Mouse (Mus musculus) hindbrain, embryonic 13.5 days (tissue): ENCODE results near the gene Sema4c. TPM values are rescaled to one million over a fixed set of nuclear protein-coding genes. Genes with fewer than 3 reads are reported as not detected.
A peak's percentile ranks its signal among the peaks of the same experiment; 100 is the strongest.

ENCODE experiments used
- ATAC-seq: fragments of 200-750 bp; cut with Nextera tagmentation; 2 replicates; pipeline ENCODE4 v1.8.0; 2017; ENCODE audit warnings: moderate TSS enrichment; ENCODE audit not compliant: low FRiP score
- H3K27ac ChIP-seq: fragments of 300-500 bp; sonication (generic); 2 replicates; pipeline ENCODE4 v1.5.1; 2015; ENCODE audit warnings: inconsistent platforms, mild to moderate bottlenecking, moderate library complexity
- H3K27me3 ChIP-seq: fragments of 300-500 bp; sonication (generic); 2 replicates; pipeline ENCODE4 v1.6.1; 2015; ENCODE audit warnings: mild to moderate bottlenecking, inconsistent platforms
- H3K36me3 ChIP-seq: fragments of 300-500 bp; sonication (generic); 2 replicates; pipeline ENCODE4 v1.6.1; 2015; ENCODE audit warnings: mild to moderate bottlenecking, inconsistent platforms
- H3K4me1 ChIP-seq: fragments of 300-500 bp; sonication (generic); replicated peaks from 2 replicates; pipeline ENCODE4 v1.6.1; 2015; ENCODE audit warnings: inconsistent platforms
- H3K4me2 ChIP-seq: fragments of 300-500 bp; sonication (generic); 2 replicates; pipeline ENCODE4 v1.6.1; 2015; ENCODE audit warnings: inconsistent platforms, mild to moderate bottlenecking, moderate library complexity
- H3K4me3 ChIP-seq: fragments of 300-500 bp; sonication (generic); 2 replicates; pipeline ENCODE4 v1.5.1; 2015; ENCODE audit warnings: mild to moderate bottlenecking, inconsistent platforms
- H3K9ac ChIP-seq: fragments of 300-500 bp; sonication (generic); 2 replicates; pipeline ENCODE4 v1.6.1; 2015; ENCODE audit warnings: mild to moderate bottlenecking, inconsistent platforms
- H3K9me3 ChIP-seq: fragments of 300-500 bp; sonication (generic); 2 replicates; pipeline ENCODE4 v1.6.1; 2016; ENCODE audit warnings: inconsistent platforms
- WGBS: fragments of 180-500 bp; shearing (Covaris S2); methylation state at CpG from one replicate; pipeline ENCODE4 v1.1.7; 2015; 5-methylcytosine and 5-hydroxymethylcytosine counted together
- polyA plus RNA-seq: library from polyadenylated mRNA; unstranded; fragments of >200 nt; fragmentation: Nextera tagmentation; extraction: Ambion mirVana; gene quantifications from 2 replicates; pipeline ENCODE4 v1.2.1, GENCODE M21; 2015

The Sema4c gene
- polyA plus RNA-seq, 1 experiment from 2014 or later, result 28.3 TPM

DNA sequence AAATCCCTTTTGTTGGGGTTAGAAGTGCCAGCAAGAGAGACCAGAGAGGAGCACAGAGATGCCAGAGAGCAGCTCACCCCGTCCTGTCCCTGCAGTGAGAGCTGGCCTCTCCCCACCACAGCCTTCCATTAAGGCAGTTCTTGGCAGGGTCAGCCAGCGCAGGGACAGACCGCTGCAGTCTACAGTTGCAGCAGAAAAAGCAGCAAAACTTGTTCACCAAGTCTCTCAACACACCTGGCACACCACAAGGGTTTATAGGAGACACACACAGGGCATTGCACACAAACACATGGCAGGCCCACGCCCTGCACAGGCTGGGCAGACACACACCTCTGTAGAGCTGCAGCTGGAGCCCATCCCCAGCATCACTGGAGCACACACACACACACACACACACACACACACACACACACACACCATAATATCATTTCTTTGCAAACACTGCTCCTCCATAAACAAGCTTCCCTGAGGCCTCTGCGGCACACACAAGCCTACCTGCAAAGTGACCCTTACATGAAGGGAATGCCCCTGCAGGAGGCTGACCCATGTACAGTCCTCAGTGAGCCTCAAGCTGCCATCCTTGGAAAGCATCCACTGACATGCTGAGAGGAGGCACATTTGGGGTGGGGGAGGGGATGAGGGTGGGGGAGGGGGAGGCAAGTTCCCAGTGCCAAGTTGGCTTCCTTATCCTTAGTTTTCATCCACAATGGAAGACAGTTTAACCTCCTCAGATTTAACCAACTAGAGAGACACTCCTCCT lies 16.2 kb upstream of the Sema4c start:
- Histone ChIP-seq H3K27me3 (peaks cover 34% of the 10 kb centered on the region), H3K36me3 (no peaks in the 10 kb centered on the region), H3K4me3 (no peak overlapping the region), H3K4me2 (no peak overlapping the region), H3K27ac (peak overlapping the region; percentile 12; the same call in 1 of the 2 replicates), H3K9me3 (no peaks in the 10 kb centered on the region), H3K4me1 (peaks cover 15% of the 10 kb centered on the region), H3K9ac (no peak overlapping the region; the same call in 1 of the 2 replicates)
- ATAC-seq, result no peak
- 75% methylated on average over 5 of the region's 5 CpGs for WGBS

DNA sequence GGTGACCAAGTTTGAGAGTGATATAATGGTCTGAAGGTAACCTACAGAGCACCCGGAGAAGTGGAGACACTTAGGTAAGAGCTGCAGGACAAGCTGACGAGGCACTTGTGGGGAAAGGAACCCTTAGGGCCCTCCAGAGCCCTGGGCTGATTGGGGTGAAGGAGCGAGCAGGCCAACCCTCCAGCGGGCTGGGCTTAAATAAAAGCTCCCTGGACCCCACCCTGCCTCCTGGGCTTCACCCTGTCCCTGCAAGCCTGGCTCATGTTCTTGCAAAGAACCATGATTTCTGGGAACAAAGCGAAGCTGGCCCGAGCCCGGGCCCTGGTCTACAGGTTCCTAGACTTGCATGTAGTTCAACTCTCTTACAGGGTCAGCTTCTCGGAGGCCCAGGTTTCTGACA lies 15.4 kb upstream of the Sema4c start:
- Histone ChIP-seq H3K9me3 (no peaks in the 10 kb centered on the region), H3K4me2 (no peak overlapping the region), H3K36me3 (no peaks in the 10 kb centered on the region), H3K4me1 (peaks cover 15% of the 10 kb centered on the region), H3K9ac (no peak overlapping the region), H3K4me3 (no peak overlapping the region), H3K27ac (no peak overlapping the region), H3K27me3 (peaks cover 34% of the 10 kb centered on the region)
- whole genome bisulfite sequencing, result 87% methylated on average over 8 of the region's 8 CpGs
- no peak for ATAC-seq

DNA sequence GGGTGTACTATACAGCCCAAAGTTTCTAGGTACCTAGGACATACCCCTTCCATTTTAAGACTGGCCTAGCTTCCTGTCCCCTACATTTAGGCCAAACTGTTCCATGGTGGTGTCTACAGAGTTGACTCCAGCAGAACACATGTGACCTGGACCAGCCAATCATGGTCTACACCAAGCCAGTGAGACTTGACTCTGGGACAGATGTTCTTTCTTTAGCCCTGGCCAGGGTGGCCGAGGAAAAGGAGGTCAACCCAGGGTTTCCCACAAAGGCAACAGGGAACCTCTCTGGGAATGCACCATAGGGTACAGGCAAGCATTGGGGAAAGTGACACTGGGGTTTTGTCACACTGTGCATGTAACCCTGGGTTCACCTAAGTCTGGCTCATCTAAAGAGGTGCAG lies 14.6 kb upstream of the Sema4c start:
- Histone ChIP-seq H3K27ac (no peak overlapping the region), H3K4me2 (no peak overlapping the region), H3K4me1 (peaks cover 15% of the 10 kb centered on the region), H3K36me3 (no peaks in the 10 kb centered on the region), H3K9me3 (no peaks in the 10 kb centered on the region), H3K27me3 (peaks cover 26% of the 10 kb centered on the region), H3K4me3 (no peak overlapping the region), H3K9ac (no peak overlapping the region)
- 73% methylated on average over 1 of the region's 1 CpGs for WGBS
- no peak for ATAC-seq

DNA sequence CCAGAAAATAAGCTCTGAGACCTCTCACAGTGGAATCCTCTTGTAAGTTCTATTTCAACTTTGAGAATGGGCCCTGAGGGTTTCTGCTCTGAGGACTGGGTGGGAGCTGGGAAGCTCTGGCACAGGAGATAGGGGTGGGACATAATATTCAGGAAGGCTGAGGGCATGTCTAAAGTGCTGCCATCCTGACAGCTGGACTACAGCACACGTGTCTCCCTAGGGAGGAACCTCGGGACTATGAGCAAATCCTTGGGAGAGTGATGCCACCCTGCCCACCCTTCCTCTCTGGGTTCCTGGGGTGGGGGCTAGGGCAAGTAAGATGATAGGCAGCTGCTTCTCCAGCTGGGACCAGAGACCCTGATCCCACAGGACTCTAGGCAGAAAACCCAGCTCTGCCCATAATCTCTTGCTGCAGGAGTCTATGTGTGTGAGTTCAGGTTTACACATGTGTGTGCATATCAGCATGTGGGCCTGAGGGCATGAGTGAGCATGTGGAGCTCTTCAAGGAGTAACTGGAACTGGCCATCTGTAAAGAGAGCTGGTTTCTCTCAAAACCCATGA lies 14.1 kb upstream of the Sema4c start:
- H3K4me3 ChIP-seq, result no peak overlapping the region
- no peak overlapping the region for H3K27ac ChIP-seq
- no peak overlapping the region for H3K4me2 ChIP-seq
- peaks cover 21% of the 10 kb centered on the region; the same call in 1 of the 2 replicates for H3K27me3 ChIP-seq
- peaks cover 15% of the 10 kb centered on the region for H3K4me1 ChIP-seq
- ATAC-seq, result no peak
- WGBS, result 74% methylated on average over 2 of the region's 2 CpGs
- no peaks in the 10 kb centered on the region for H3K36me3 ChIP-seq
- H3K9ac ChIP-seq, result no peak overlapping the region
- H3K9me3 ChIP-seq, result no peaks in the 10 kb centered on the region

DNA sequence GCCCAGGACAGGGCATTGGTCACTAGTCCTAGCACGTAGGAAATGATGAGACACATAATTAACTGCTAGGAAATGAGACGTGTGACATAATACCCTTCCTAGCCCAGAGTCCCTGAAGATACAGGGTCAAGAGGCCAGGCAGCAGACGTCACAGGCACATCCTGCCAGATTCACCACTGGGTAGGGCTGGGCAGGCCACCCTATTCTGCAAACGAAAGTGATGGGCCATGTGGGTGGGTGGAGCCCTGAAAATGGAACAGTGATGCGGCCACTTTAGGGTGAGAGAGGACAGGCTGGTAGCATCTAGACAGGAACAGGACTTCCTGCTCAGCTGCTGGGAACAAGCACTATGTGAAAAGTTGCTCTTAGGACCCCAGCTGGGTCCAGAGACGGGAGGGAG lies 13.5 kb upstream of the Sema4c start:
- H3K9ac ChIP-seq, result no peak overlapping the region
- H3K27ac ChIP-seq, result no peak overlapping the region
- 47% methylated on average over 6 of the region's 6 CpGs for WGBS
- H3K27me3 ChIP-seq, result peaks cover 15% of the 10 kb centered on the region; the same call in 1 of the 2 replicates
- H3K4me1 ChIP-seq, result peaks cover 15% of the 10 kb centered on the region
- no peak for ATAC-seq
- H3K4me2 ChIP-seq, result no peak overlapping the region
- no peaks in the 10 kb centered on the region for H3K36me3 ChIP-seq
- no peak overlapping the region for H3K4me3 ChIP-seq
- H3K9me3 ChIP-seq, result no peaks in the 10 kb centered on the region

DNA sequence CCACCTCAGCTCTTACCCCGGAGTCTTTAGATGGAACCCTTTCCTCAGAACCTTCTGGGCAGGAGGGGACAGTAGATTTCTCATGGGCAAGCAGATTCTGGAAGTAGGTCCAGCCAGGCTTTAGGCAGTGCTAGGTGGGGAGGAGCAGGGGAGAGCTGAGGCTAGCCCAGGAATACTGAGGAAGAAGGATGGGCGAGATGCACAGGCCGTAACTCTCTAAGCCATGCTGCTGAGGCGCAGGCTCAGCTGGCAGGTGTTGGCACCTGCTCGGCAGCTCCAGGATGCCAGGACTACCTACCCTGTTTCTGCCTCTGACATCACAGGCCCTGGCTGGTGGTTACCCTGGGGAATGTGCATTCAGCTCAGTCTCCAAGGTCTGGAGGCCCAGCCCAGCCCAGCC lies 12.2 kb upstream of the Sema4c start:
- Histone ChIP-seq H3K36me3 (no peaks in the 10 kb centered on the region), H3K4me1 (peaks cover 15% of the 10 kb centered on the region), H3K27me3 (0 out of 2 replicates have a peak, but pooled peaks cover 11% of the 10 kb centered on the region), H3K27ac (no peak overlapping the region), H3K4me3 (no peak overlapping the region), H3K9ac (no peak overlapping the region; the same call in 1 of the 2 replicates), H3K4me2 (no peak overlapping the region), H3K9me3 (no peaks in the 10 kb centered on the region)
- no peak for ATAC-seq
- 88% methylated on average over 5 of the region's 5 CpGs for WGBS

DNA sequence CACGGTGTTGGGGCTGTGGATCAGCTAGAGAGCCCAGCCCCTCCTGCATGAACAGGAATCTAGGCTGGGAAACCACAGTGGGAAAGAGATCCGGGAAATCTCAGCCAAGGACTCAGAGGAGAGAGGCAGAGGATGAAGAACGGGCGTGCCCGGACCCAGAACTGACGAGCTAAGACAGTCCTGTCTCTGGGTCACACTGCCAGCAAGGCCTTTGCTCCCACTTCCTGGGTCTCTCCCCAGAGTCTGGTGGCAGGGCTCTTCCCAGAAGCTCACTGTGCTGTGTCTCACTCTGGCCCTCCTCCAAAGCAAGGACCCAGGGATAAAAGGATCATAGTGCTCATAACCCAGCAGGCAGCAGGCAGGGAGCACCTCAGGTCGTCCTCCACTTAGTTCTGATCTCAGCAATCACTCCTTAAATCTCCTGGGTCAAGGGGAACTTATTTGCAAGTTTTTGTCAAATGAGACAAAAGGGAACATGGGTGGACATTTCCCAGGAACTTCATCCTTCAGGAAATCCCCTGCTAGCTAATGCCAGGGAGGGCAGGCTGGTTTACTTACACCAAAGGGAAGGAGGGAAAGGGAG lies 11.6 kb upstream of the Sema4c start:
- 0 out of 2 replicates have a peak, but pooled peaks cover 11% of the 10 kb centered on the region for H3K27me3 ChIP-seq
- H3K9ac ChIP-seq, result no peak overlapping the region
- no peak overlapping the region for H3K4me2 ChIP-seq
- no peak overlapping the region for H3K4me3 ChIP-seq
- ATAC-seq, result no peak
- no peaks in the 10 kb centered on the region for H3K9me3 ChIP-seq
- no peaks in the 10 kb centered on the region for H3K36me3 ChIP-seq
- peak overlapping the region; percentile 8; the same call in 1 of the 2 replicates for H3K27ac ChIP-seq
- peaks cover 14% of the 10 kb centered on the region for H3K4me1 ChIP-seq
- WGBS, result 47% methylated on average over 7 of the region's 7 CpGs

DNA sequence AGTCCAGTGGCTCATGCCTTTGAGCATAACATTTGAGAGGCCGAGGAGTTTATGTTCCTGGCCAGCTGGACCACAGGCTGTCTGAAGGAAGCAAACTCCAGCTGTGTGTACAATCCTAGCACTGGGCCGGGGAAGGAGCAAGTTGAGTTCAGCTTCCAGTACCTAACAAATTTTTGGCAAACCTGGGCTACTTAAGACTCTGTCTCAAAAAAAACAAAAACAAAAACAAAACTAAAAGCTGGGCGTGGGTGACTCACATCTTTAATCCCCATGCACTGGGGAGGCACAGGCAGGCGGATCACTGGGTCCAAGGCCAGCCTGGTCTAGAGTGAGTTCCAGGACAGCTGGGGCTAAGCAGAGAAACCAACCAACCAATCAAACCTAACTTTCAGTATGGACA lies 10.6 kb upstream of the Sema4c start:
- Histone ChIP-seq H3K4me2 (no peak overlapping the region), H3K4me3 (no peak overlapping the region), H3K9me3 (no peaks in the 10 kb centered on the region), H3K27ac (no peak overlapping the region), H3K36me3 (no peaks in the 10 kb centered on the region), H3K27me3 (0 out of 2 replicates have a peak, but pooled peaks cover 10% of the 10 kb centered on the region), H3K4me1 (0 out of 2 replicates have a peak, but pooled peaks cover 4% of the 10 kb centered on the region), H3K9ac (no peak overlapping the region)
- ATAC-seq, result no peak
- WGBS, result 79% methylated on average over 4 of the region's 4 CpGs

DNA sequence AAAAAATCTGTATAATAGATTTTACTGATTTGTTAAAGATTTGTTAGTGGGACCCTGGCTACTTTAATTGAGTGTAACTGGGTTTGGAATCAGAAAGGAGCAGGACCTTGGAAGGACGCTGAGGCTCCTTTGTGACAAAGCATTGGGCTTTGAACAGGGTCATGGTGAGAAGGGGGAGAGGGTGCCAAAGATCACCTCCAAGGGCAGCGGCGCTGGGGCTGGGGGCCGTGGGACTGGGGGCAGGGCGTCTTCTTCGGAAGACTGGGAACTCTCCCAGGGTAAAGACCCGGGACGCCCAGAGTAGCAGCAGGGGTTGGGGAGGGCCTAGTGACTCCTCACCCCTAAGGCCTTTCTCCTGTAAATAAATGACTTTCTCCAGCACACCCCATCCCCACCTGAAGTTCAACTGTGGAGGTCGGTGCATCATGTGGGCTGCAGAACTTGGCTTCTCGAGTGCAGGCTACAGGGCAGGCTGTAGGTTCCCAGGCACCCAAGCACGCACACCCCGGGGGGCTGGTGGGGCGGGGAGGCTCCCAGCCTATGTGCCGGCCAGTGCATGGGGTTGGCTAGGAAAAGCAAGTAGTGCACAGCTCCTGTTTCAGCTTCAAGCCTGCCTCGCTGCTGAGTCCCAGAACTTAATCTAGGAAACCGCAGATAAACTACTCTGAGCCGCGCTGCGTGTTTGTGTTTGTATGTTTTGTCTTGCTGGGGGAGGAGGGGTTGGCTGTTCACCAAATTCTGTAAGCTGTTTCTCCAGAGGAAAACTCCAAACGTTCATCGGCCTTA lies 9.9 kb upstream of the Sema4c start:
- H3K27me3 ChIP-seq, result 0 out of 2 replicates have a peak, but pooled peaks cover 13% of the 10 kb centered on the region
- 42% methylated on average over 21 of the region's 21 CpGs for WGBS
- 0 out of 2 replicates have a peak, but pooled peaks cover 4% of the 10 kb centered on the region for H3K4me1 ChIP-seq
- no peak overlapping the region for H3K4me2 ChIP-seq
- H3K4me3 ChIP-seq, result no peak overlapping the region
- no peak overlapping the region for H3K27ac ChIP-seq
- no peak for ATAC-seq
- no peak overlapping the region for H3K9ac ChIP-seq
- H3K36me3 ChIP-seq, result no peaks in the 10 kb centered on the region
- no peaks in the 10 kb centered on the region for H3K9me3 ChIP-seq

DNA sequence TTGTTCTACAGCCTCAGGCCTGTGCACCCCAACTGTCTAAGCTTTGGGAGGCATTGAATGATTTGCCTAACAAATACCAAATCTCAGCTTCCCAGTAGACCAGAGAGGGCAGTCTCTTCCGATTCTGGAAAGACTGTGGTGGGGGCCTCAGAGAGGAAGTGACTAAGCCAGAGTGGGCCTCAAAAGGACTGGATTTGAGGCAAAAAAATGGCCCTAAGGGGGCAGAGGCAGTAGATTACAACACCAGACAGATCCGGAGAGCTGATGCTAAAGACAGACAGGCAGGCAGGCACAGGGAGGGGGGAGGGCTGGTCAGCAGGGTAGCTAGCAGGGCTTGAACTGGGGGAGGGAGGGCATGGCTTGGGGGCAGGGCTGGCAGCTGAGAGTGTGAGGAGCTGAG lies 8.3 kb upstream of the Sema4c start:
- no peak overlapping the region for H3K9ac ChIP-seq
- H3K4me3 ChIP-seq, result no peak overlapping the region
- H3K27me3 ChIP-seq, result 0 out of 2 replicates have a peak, but pooled peaks cover 17% of the 10 kb centered on the region
- H3K4me1 ChIP-seq, result 0 out of 2 replicates have a peak, but pooled peaks cover 4% of the 10 kb centered on the region
- no peaks in the 10 kb centered on the region for H3K9me3 ChIP-seq
- H3K27ac ChIP-seq, result no peak overlapping the region
- no peak for ATAC-seq
- no peaks in the 10 kb centered on the region for H3K36me3 ChIP-seq
- 12% methylated on average over 2 of the region's 2 CpGs for WGBS
- H3K4me2 ChIP-seq, result no peak overlapping the region

DNA sequence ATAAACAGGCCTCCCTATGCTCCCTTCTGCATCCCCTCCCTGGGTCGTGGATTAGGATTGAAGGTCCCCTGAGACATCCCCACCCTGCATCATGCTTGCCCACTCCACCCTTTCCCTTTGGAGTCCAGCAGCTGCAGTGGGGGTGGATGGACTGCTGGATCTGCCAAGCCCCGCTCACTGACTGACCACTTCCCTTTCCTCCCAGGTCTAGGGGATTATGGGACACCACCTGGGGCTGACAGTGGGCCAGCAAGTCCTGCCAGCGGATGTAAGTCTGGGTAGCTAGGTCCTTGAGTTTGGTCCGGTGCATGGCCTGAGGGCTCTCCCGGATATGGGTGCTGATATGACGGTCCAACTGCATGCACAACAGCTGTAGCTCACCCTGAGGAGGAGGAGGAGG lies 6.0 kb upstream of the Sema4c start:
- peaks cover 24% of the 10 kb centered on the region; the same call in 1 of the 2 replicates for H3K27me3 ChIP-seq
- 80% methylated on average over 6 of the region's 6 CpGs for WGBS
- no peak overlapping the region for H3K9ac ChIP-seq
- ATAC-seq, result no peak
- no peak overlapping the region for H3K27ac ChIP-seq
- H3K36me3 ChIP-seq, result no peaks in the 10 kb centered on the region
- no peak overlapping the region for H3K4me2 ChIP-seq
- peaks cover 5% of the 10 kb centered on the region for H3K4me1 ChIP-seq
- no peak overlapping the region for H3K4me3 ChIP-seq
- H3K9me3 ChIP-seq, result no peaks in the 10 kb centered on the region

DNA sequence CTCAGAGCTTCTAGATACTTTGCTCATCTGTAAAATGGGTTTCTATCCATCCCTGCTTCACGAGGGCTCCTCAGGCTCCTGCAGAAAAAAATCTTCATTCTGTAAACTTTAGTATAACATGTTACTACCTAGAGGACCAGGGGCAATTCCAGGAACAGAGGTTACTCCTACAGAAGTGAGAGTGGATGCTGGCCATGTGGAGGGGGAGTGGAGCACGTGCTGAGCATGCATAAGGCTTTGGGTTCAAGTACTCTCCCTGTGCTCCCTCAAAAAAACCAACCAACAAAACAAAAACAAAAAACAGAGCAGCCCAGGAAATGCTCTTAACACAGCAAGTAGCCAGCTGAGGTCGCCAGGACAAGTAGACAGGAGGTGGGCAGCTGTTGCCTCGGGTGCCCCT lies 5.5 kb upstream of the Sema4c start:
- H3K4me2 ChIP-seq, result no peak overlapping the region
- no peak overlapping the region for H3K27ac ChIP-seq
- 65% methylated on average over 4 of the region's 4 CpGs for WGBS
- no peak for ATAC-seq
- H3K4me1 ChIP-seq, result peaks cover 10% of the 10 kb centered on the region
- H3K9ac ChIP-seq, result no peak overlapping the region
- no peak overlapping the region for H3K4me3 ChIP-seq
- no peaks in the 10 kb centered on the region for H3K9me3 ChIP-seq
- H3K27me3 ChIP-seq, result peaks cover 24% of the 10 kb centered on the region; the same call in 1 of the 2 replicates
- H3K36me3 ChIP-seq, result no peaks in the 10 kb centered on the region
